ENCODE assay signal across 21 mouse cellular contexts in the genomic region with DNA sequence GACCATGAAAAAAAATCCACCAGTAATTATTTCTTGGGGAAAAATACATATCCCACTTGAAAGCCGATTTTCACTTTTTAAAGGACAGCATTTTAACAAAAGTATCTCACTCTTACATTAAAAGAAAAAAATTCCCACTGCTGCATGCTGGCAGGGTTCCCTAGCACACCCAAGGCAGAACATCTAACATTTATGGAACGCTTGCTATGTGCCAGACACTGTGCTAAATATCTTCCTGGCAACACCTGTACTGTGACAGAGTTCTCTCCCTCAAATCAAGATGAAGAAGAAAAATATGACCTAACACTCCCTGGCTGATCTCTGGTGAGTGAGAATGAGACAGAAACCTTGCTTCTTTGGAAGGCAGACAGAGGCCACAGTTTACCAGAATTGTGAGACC.
DNase-seq lines count a peak whose midpoint lies in the region; ATAC-seq and TF ChIP-seq lines count a peak whose summit lies in the region.
"Had no signal": no experiment of that assay in that cellular context is flagged by ENCODE, and none has a peak within 500 bp of the region (broad histone marks: within the 10 kb centered on the region; RNA-seq: fewer than 3 reads in every experiment).

No protein-coding gene starts in this region.

- H3K4me3 ChIP-seq in left cerebral cortex, adult 2 months: no peak overlapping the region

- intact Hi-C loops in left cerebral cortex, adult 2 months (cut with DNase I): loop anchor here (2.0 kb wide), 1 partner anchor 41 kb away; no protein-coding TSS in a partner anchor

- ATAC-seq in frontal cortex, adult (ENCODE audit: low TSS enrichment): peak; percentile 85
- ATAC-seq: activated CD4-positive, CD25-positive, alpha-beta regulatory T cell, adult 4 months; CD4-positive, CD25-positive, alpha-beta regulatory T cell, adult 4 months; Patski had no signal

- no peak for TF ChIP-seq CTCF in left cerebral cortex, adult 2 months (IDR thresholded peaks at IDR 0.05)

- H3K27ac ChIP-seq in left cerebral cortex, adult 2 months: peak overlapping the region; percentile 4

- no peak for DNase-seq in frontal cortex, postnatal 14 days (ENCODE audit: low spot score in 2 of 2)
- DNase-seq in left cerebral cortex, adult 2 months (ENCODE audit: extremely low spot score in 1 of 2, low spot score in 2 of 2): no peak
- no peak for DNase-seq in left cerebral cortex, adult 11 months (ENCODE audit: low spot score)
- DNase-seq in right cerebral cortex, adult 18-20 months: peak; percentile 40
- no peak for DNase-seq in right cerebral cortex, postnatal 4 days
- DNase-seq in brain, adult 2 months (ENCODE audit: low read depth, low spot score): peak; percentile 67
- DNase-seq in kidney, postnatal 10 days: no peak
- DNase-seq: adrenal gland, adult 2 months; adrenal gland, adult 8-10 months; adrenal gland, postnatal 10 days; adrenal gland, postnatal 14 days; adrenal gland, postnatal 25 days; adrenal gland, postnatal 36 days; B cell, adult 2 months; cerebellum, adult 11 months; cerebellum, adult 11-12 months; cerebellum, adult 18-20 months had no signal

Comparison
In these comparisons a context has a peak if more than half of its experiments do, and no peak if none do; other contexts are left out.
1. DNase-seq: peak in right cerebral cortex, adult 18-20 months (single experiment) and brain, adult 2 months (single experiment); none in frontal cortex, postnatal 14 days (0 of 2), left cerebral cortex, adult 2 months (0 of 2), left cerebral cortex, adult 11 months (single experiment), right cerebral cortex, postnatal 4 days (single experiment) and kidney, postnatal 10 days (single experiment).